Mouse (Mus musculus) heart, postnatal 10 days (tissue): ENCODE data around the gene Gm17482. TPM values are rescaled to one million over a fixed set of nuclear protein-coding genes. Genes with fewer than 3 reads are reported as not detected.
"Not testable (repeated sequence)": the region's sequence is repeated elsewhere in the genome, so short reads cannot be mapped to it uniquely, and the experiment has no call there.

Experiments used
- DNase-seq, 2 experiments: peaks; one replicate each; pipeline ENCODE4 v3.0.0; 2021
- intact Hi-C: fragments of 180-260 bp; cut with DNase I; formaldehyde crosslinking; loops from one replicate; pipeline ENCODE4 v1.15.1; 2025
- total RNA-seq, 2 experiments: library from RNA; stranded (reverse); gene quantifications; 2 replicates each; pipeline ENCODE4 v1.2.3; 2021

Gene Gm17482
- not detected for total RNA-seq

DNA sequence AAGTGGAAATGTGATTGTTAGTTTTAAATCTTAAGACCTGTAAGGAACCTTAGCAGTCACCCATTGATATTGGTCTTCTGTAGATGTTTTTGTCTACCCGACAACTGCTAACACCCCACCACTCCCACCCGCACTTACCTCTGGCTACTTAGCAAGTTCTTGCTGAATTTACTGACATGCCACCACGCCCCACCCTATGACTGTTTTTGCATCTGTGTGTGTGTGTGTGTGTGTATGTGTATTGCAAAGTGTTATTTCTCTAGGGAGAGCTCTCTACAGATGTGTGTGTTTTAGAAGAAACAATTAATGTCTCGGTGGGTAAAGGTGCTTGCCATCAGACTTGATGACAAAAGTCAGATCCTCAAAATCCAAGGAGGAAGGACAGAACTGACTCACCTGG, at the start of gene Gm17482:
Gm17482 (plus strand) TSS at position 301 of the 400 bp plus-strand sequence.
- intact Hi-C loops = loop anchor here (1.0 to 5.0 kb wide), 4 partner anchors 41 to 312 kb away; partner anchors contain the start of gene Pparg
- no peak for DNase-seq

DNA sequence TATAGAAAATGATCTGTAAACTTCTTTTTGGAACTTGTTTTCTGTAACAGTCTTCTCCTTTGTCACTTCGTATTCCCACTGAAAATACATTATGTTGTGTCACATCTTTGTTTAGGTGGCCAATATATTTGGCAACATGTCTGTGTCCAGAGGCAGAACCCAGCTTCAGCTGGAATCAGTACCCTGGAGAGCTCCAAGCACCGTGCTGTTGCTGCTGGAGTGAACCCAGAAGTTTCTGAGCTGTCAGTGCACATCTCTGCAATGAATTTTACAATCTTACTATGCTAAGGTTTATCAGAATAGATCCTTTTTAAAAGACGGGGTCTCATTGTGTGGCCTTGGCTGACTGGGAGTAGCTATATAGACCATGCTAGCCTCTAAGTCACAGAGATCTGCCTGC, 48.3 kb upstream of the Gm17482 start:
- intact Hi-C loops = loop anchor here (5.0 kb wide), 2 partner anchors 33 to 48 kb away; partner anchors contain the start of gene Gm17482

DNA sequence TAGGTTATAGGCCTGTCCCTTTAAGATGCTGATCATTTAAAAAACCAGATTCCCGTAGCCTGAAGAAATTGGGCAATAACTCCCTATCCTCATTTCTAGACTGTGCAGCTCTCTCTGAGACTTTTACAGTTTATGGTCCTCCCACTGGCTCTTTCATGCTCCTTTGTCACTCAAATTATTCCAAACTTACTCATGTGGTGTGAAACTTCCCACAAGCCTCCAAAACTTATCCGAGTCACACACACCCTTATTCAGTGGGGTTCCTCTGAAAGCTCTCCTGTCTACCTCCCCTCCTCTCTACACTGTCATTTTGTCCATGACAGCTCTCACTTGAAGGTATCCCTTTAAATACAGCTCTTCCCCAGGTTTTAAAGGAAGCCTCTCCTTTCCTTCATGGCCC, 46.0 kb upstream of the Gm17482 start:
- DNase-seq = no peak
- intact Hi-C loops = no loop called here

More for the DNA sequence above, 48.3 kb upstream of the Gm17482 start:
- peak; percentile 66 to 78 for DNase-seq

DNA sequence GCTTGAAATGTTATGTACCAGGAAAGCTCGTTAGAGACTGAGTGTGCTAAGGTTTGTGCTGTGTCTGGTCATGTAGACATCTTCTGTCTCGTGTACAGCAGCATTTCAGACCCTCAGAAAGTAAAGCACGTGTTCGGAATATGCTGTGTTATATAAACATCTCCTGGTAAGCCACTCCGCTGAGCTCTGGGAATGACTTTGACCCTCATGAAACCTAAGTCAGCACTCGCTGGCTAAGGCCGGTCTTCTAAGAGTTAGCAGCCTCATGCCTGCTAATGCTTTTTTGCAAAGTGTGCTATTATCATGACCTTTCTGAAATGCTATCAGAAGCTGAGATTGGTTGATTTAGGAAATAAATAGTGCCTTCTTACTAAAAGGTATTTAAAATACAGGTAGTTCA, 36.0 kb upstream of the Gm17482 start:
- DNase-seq = no peak
- intact Hi-C loops = no loop called here

DNA sequence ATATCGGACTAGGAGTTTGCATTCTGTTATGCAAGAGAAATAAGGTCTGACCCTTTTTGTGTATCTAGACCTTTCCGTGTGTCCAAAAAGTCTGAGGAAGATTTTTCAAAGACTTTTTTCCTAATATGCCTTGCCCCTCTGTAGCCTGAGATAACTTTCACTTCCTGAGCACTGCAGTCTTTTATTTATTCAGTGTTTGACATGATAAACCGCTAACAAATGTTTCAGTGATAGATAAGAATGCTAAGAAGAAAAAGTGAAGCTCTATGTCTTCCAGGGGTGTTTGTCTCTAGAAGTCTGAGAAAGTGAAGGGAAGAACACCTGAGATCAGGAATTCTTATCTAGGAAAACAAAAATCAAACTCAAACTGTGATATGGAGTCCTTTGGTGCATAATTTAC, 26.4 kb upstream of the Gm17482 start:
- intact Hi-C loops = no loop called here
- DNase-seq = no peak

DNA sequence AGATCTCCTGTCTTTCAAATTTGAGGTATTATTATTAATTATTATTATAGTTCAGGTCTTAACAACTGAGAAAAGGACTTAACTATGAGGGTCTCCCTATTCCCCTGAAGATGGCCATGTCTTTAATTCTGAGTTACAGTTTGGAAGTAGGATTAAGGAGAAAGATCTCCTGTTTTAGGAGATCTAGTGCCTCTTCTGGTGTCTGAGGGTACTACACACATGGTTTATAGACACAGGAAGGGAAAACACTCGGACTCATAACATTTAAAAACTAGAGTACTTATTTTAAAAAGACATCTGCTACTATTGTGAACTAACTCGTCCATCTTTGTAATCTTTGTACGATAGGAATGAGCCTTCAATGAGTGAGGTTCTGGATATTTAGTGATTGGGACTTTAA, 24.1 kb upstream of the Gm17482 start:
- DNase-seq = no peak
- intact Hi-C loops = no loop called here

DNA sequence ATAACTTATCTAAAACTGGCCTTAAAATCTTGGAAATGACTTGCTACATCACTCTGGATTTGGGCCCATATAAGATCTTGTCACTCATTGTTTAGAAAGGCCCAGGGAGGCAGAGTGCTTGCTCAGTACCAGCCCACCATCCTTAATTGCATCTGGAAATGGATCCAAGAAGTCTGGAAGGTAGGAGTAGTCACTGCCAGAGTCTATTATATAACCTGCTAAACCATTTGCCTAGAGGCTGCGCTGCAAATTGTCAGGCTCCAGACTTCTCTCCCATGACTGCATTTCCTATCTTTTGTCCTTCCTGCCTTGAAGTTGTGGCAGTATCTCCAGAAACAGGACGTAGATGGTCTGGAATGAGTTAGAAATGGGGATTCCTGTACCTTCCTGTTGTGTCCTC, 17.0 kb upstream of the Gm17482 start:
- no peak for DNase-seq
- intact Hi-C loops = loop anchor here (5.0 kb wide), 1 partner anchor 33 kb away; no protein-coding TSS in a partner anchor

DNA sequence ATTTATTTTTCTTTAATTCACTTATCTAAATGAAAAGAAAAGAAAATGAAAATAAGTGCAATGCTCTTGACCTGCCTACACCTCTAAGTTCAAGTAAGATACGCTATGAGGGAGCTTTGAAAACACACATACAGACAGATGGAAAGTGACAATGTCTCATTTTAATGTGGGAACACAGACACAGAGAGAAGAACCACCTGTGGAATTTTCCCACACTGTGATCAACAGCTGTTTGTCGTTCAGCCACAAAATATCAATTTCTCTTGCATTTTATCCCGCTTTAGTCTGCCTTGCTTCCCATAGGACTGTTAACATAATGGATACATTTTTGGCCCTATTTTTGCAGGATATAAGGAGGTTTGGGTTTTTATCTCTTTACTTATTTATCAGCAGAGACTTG, 16.3 kb upstream of the Gm17482 start:
- intact Hi-C loops = loop anchor here (5.0 kb wide), 1 partner anchor 34 kb away; no protein-coding TSS in a partner anchor
- DNase-seq = no peak

DNA sequence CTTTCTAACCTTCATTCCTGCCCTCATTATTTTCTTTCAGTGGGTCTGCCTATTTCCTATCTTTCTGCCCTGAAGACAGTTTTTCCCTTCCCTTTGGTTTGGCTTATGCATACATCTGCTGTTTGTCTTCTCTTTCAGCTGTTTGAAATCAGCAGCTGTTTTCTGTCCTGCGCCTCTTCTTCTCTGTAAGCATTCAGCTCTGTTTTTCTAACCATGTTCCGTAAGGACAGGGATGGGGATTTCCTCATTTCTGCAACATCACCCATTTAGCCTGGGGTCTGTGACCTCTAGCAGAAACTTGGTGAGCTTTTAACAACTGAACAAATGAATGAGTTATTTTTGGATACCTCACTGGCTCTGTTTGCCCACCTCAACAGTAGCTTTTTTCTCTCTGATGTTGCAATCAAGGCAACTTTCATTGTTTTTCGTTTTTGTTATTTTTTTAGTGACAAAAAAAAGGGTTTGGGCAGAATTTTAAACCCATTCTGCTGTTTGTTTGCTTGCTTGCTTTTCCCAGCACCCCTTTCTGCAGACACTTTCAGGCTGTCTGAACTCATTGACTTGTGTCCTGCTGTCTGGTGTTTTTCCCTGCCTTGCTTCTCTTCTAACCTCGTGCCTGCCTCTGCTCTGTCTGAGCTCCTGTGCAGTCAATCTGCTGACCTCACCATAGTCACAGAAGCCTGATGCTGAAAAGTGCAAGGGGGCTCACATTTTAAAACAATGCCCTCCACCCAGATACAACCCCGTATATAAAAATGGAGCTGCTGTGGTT, 14.8 kb upstream of the Gm17482 start:
- intact Hi-C loops = loop anchor here (5.0 kb wide), 1 partner anchor 35 kb away; no protein-coding TSS in a partner anchor
- peak in 1 of 2 experiments; percentile 16 for DNase-seq

DNA sequence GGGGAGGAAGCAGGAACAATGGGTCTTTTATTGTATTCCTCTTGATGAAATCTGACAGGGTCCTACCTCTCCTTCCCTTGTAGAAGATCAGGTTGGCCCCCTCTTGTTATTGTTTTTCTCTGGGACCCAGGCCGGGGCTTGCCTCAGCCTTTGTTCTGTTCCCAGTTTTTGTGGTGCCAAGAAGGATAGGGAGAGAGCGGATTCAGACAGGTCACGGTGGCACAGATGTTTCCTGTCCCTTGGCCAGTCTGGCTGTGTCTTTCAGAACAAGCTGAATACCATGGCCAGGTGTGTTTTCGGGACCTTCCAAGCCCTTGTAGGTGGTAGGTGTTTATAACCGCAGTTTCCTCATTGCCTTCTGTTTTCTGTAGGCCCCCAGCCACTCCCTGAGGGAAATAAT, 14.0 kb upstream of the Gm17482 start:
- intact Hi-C loops = loop anchor here (5.0 kb wide), 1 partner anchor 36 kb away; no protein-coding TSS in a partner anchor
- DNase-seq = peak in 1 of 2 experiments; percentile 20

DNA sequence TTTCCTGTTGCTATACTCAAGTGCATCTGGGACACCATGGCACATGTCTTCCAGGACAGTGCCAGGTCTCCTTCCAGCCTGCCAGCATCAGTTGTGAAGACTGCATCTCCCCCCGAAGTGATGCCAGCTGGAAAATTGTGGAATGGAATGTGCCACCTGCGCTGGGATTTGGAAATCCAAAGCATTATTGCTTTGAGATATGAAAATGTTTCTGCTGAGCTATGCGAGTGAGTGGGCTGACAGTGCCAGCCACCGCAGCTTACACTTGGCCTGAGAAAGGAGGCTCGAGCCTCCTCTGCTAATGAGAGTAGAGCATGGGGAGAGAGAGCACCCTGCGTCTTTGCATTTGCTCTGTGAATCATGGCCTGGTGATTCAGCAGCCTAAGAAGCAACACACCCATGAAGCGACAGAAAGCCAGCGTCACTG, 5.9 kb upstream of the Gm17482 start:
- DNase-seq = no peak
- intact Hi-C loops = no loop called here

DNA sequence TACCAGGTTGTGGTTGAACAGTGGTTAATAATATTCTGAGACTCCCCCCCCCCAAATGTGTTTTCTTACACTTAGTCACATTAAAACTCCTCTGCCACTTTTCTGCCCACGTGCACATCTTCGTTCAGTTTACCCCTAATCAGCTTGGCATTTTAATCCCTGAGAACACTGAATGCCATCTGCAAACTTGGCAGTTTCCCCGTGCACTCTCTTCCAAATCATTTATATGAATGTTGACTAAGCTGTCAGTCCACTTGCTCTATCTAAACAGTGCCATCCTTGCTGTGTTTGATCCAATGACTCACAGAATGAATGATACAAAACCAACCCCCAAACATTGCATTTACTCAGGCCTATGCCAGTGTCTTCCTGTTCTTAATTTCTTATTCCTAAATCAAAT, 1.6 kb upstream of the Gm17482 start:
- DNase-seq = no peak
- intact Hi-C loops = loop anchor here (5.0 kb wide), 2 partner anchors 48 to 137 kb away; partner anchors contain the start of gene Pparg

DNA sequence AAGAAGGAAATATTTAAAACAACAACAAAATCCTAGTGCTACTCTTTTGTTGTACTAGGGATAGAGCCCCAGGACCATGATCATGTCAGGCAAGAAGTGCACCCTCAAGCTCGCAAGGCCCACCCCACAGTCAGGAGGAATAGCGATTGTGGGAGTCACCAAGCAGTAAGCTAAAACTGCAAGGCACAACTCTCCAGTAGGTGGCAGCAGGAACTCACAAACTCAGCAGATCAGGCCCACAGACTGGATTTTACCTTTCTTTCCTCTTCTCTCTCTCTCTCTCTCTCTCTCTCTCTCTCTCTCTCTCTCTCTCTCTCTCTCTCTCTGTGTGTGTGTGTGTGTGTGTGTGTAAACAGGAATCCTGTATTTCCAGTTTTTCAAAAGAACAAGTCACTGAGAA, 386 bp downstream of the Gm17482 start:
- peak; percentile 82 to 89 for DNase-seq
- intact Hi-C loops = loop anchor here (1.0 to 5.0 kb wide), 4 partner anchors 41 to 312 kb away; partner anchors contain the start of gene Pparg

DNA sequence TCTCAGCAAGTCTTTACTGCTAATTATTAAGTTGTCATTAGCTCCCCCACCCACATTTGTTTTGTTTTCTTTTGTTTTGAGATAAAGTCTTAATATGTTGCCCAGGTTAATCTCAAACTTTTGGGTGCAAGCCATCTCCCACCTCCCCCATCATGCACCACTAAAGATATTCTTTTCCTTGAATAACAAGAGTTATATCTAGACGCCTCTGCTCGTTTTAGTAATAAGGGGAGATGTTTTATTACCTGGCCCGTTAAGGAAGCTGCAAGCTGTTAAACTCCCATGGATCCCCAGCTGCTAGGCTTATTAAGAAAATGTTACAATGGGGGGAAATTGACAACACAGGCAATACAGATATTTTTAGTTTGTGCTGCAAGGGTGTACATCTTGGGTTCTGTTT, 3.4 kb downstream of the Gm17482 start:
- intact Hi-C loops = loop anchor here (5.0 kb wide), 1 partner anchor 292 kb away; no protein-coding TSS in a partner anchor
- peak; percentile 10 to 13 for DNase-seq

DNA sequence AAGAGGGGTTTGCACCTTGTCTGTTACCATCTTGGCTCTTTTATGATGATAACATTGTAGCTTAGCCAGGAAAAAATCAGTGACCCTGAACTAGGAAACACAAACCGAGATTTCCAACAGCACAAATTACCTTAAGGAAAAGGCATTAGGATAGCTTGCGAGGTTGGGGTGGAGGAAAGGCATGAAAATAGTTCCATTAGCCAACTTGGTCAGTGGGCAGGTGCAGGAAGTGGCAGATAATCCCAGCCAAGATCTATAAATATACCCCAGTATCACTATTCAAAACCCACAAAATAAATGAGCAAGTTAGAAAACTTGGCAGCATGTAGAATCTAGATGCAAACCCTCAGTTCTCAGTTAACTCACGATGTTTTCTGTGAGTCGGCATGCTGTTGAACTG, 4.7 kb downstream of the Gm17482 start:
- intact Hi-C loops = loop anchor here (5.0 kb wide), 1 partner anchor 290 kb away; no protein-coding TSS in a partner anchor
- DNase-seq = peak; percentile 7 to 14

DNA sequence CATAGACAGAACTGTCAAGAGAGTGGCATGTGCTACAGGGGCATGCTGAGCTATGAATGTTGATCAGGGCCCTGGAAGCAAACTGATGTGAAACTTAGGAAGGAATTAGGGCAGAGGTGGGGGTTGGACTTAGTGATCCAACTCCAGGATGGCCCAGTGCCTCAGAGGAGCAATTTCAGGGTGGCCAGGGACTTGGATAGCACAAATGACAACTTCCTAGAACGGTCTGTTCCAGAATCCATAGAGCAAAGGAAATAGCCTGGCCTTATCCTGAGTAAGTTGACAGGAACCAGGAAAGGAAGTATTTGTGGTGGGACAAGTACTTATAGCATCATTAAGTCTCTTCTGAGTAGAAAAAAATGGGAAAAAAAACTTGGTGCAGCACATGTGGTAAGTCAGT, 5.4 kb downstream of the Gm17482 start:
- intact Hi-C loops = loop anchor here (5.0 kb wide), 1 partner anchor 290 kb away; no protein-coding TSS in a partner anchor
- peak; percentile 19 to 25 for DNase-seq

DNA sequence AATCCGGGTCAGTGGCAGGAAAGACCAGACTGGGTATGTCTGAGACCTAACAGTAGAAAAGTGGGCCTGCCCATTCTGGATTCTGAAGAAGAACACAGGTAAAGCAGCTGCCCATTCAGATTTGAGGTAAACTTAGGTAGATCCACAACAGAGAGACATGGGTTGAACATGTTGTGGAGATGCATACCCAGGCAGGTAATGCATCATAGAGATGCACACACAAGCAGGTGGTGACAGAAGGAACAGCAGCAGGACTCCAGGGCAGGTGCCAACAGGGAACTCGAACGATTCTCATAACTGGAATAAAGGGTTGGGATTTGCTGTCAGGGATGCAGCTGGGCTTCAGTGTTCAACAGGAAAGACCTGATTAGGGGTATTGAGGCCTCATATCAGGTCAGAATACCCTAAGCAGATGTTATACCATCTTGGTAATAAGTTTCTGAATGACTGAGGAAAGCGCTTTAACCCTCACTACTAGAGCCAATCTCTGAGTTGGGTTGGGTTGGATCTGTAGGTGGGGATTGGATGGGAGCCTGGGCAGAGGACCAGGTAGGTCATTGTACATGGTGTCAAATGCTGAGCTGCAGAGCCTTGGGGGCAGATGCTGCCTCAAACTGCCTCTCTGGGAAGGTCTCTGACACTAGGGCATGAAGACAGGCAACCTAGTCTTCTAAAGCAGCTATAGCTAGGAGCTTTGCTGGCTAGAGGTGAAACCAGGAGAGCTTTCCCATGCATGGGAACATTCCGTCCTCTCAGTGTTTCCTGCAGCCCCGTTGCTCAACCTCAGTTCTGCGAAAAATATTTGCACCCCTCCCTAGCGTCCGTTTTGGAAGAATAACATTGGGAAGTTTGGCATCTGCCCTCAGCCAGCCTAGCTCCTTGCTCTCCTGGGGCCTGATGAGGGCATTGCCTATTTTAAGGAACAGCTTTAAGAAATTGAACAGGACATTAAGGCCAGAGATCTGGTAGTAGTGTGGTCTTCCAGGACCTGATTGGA, 11.2 kb downstream of the Gm17482 start:
- intact Hi-C loops = no loop called here
- peak in 1 of 2 experiments; percentile 16 for DNase-seq

DNA sequence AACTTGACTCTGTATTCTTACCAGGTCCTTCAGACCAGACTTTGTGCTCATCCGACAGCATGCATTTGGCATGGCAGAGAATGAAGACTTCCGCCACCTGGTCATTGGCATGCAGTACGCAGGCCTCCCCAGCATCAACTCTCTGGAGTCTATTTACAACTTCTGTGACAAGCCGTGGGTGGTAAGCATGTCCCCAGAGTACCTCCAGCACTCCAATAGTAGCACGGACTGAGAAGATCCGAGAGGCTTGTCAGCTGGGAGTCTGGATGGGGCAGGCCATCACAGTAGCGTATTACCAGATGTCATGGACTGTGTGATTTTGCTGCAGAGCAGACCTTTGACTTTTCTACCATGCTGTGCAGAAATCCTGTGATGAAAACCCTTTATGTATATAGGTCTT, 12.2 kb downstream of the Gm17482 start:
- DNase-seq = no peak
- intact Hi-C loops = no loop called here

DNA sequence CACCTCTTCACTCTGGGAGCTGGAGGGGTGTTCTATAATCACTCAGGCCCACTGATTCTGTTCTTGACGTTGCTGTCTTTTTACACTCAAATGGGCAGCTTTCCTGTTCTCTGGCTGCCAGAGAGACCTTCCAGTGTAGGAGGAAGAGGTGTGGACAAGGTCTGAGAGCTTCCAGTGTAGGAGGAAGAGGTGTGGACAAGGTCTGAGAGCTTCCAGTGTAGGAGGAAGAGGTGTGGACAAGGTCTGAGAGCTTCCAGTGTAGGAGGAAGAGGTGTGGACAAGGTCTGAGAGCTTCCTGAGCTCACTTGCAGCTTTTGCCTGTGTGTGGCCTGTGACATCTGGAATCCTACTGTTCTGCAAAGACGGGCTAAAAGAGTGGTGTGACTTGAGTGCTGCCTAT, 13.3 kb downstream of the Gm17482 start:
- peak in 1 of 2 experiments; percentile 18 for DNase-seq
- intact Hi-C loops = not testable (repeated sequence)

DNA sequence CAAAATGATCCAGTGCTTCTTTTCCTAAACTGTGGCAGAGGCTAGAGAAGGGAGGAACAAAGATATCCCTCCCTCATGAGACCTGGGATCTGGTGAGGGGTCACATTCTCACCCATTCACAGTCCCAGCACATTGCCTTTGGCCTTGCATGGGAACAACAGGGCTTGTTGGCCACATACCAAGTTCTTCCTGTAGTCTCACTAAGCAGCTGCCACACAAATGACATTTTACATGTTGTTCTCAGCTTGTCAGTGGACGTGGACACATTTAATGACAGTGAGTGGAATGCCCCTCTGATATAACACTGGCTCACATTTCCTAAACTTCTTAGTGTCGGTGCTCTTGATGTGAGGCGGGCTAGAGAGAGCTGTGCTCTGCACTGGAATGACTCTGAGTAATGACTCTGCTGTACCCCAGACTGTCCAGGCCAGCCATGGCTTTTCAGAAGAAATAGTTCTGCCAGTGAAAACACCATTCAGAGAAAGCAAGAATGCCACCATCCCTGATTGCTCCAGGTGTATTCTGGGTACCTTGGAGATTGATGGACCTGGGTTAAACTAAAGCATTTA, 14.1 kb downstream of the Gm17482 start:
- peak in 1 of 2 experiments; percentile 13 for DNase-seq
- intact Hi-C loops = no loop called here
